Mouse (Mus musculus): Measurements from ENCODE around the gene Sstr4.

The Sstr4 gene

DNA sequence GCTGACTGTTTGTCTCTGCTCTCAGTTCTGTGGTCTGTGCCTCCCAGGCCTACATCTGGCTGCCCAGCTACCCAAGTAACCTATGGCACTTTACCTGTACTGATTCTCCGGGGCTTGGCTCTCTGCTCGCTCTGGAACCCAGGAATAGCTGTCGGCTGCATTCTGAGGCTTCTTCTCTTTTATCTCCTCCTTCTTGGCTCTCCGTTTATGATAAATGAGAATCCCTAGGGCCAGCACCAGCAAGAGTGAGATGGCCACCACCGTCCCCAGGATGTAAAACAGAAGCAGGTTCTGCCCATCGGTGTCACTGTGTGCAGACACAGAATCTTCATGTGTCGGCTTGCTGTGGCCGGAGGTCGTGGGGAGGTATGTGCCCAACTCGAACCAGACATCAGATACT is 46.3 kb downstream of the Sstr4 start:
- no peak for TF ChIP-seq GATA4 (IDR thresholded peaks at IDR 0.05; ENCODE audit: insufficient replicate concordance, low read length)

DNA sequence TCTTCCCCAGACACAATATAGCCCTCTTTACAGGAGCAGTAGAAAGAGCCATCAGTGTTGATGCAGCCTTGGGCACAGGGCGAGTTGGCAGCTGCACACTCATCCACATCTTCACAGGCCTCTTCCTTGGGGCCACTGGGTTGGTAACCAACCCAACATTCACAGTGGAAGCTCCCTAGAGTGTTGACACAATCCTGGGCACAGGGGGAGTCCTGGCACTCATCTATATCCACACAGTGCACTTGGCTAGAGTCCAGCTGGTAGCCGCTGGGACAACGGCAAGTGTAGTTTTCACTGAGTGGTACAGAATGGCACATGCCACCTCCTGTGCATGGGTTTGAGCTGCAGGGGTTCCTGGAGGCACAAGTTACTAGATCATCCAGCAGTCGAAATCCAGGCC is 47.0 kb downstream of the Sstr4 start:
- TF ChIP-seq GATA4 (IDR thresholded peaks at IDR 0.05; ENCODE audit: insufficient replicate concordance, low read length) = no peak

DNA sequence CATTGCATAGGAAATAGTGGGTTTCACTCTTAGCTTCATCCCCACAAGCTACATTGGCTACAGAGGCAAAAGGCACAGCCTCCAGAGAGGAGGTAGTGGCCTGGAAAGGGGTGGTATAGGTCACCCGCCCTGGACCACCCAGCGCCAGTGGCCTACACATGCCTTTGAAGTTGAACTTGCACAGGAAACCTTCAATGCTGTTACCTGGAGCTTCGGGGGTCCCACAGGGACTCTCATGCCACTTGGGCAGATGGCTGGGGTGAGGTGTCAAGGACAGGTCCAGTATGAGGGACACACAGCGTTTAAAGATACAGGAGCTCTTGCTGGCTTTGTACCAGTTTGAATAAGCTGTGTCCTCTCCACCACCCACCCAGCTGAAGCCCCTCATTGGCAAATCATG is 47.6 kb downstream of the Sstr4 start:
- no peak for TF ChIP-seq GATA4 (IDR thresholded peaks at IDR 0.05; ENCODE audit: insufficient replicate concordance, low read length)

DNA sequence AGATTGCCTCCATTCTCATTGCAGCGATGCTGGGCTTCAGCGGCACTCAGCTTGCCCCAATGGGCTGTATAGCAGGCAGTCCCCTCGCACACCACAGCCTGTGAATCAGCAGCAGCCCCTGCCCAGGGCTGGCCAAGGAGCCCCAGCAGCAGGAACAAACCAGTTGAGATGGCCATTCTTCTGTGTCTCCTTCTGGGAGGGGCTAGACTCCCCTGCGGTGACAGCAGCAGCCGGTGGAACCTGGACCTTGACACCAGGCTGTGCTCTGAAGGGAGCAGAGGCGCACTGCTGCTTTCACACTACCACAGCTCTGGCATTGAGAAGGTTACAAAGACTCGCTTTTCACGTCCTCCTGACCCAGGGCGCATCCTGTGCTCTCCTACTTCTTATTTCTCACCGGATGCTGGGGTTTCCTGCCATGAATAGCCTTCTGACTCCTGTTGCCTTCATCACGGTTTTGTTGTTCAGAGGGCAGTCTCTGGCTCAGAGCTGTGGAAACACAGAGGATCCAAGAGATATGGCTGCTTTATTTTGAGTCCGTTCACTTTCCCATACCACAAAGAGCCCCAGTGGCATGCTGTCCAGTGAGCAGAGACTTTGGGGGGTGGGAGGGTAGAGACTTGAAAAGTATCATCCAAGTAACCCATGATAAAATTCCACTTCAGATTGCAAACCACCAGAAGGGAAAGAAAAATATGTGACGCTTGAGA is 48.3 kb downstream of the Sstr4 start, which contains the start of gene Cd93:
Cd93 (minus strand) TSS at position 315 of the 710 bp plus-strand sequence.
- peak; percentile 86; the same call in 1 of the 2 replicates for TF ChIP-seq GATA4 (IDR thresholded peaks at IDR 0.05; ENCODE audit: insufficient replicate concordance, low read length)

DNA sequence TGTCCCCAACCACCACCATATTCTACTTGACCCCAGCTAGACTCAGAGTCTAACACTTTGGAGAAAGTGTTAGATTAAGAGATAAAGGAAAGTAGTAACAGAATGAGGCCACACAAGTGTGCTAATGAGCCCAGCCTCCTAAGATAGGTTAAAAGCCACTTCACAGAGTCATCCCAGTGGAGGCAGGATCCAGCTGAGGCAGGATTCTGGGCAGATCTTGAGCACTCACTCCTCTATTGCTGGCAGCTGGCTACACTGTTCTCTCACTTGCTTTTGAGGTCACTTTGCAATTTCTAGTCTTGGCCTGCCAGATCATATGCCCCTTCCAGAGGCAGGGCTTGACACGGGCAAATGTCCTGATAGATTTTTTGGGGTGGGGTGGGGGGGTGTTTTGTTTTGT is 49.3 kb downstream of the Sstr4 start:
- TF ChIP-seq GATA4 (IDR thresholded peaks at IDR 0.05; ENCODE audit: insufficient replicate concordance, low read length) = no peak

DNA sequence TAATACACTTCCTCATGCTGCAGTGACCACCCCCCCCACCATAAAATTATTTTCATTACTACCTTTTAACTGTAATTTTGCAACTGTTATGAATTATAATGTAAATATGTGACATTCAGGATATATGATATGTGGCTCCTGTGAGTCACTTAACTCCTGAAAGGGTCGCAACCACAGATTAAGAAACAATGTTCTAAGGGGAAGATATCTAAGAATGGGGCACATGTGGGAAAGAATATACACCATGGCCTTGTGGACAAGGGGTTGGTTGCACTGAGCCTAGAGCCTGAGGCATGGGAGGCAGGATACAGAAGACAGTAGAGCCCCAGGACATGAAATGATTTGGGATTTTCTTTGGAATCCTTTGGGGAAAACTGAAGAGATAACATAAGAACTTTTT is 50.5 kb downstream of the Sstr4 start:
- TF ChIP-seq GATA4 (IDR thresholded peaks at IDR 0.05; ENCODE audit: insufficient replicate concordance, low read length) = no peak

All from liver, adult (tissue).